Mouse (Mus musculus) heart, adult 9 months (tissue): Measurements from ENCODE around the gene Glyctk.
"Not testable (repeated sequence)": the region's sequence is repeated elsewhere in the genome, so short reads cannot be mapped to it uniquely, and the experiment has no call there.

Experiments
- DNase-seq, 2 experiments: peaks; one replicate each; pipeline ENCODE4 v3.0.0; 2022; ENCODE audit warnings: low spot score in 2 of 2

The Glyctk gene

DNA sequence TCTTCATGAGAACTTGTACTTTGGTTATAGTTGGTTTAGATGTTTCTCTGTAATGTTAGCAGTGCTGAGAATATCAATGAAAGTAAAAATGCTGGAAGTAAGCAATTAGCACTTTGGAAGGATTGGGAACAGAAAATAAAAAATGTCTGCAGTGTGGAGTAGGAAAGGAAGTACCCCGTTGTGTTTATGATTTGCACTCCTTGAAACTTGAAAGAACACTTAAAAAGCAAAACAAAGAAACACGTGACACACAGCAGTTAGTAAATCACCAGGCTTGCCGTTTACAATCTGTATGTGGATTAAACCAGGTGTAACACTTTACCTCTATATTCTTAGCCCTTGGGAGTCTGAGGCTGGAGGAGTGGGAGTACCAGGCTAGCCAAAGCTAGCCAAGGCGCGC is 18.8 kb upstream of the Glyctk start:
- no peak for DNase-seq

- no peak for DNase-seq
Measured at GRCm38 (mm10) chr9:106175552-106176200, 17.7 kb upstream of the Glyctk start.

DNA sequence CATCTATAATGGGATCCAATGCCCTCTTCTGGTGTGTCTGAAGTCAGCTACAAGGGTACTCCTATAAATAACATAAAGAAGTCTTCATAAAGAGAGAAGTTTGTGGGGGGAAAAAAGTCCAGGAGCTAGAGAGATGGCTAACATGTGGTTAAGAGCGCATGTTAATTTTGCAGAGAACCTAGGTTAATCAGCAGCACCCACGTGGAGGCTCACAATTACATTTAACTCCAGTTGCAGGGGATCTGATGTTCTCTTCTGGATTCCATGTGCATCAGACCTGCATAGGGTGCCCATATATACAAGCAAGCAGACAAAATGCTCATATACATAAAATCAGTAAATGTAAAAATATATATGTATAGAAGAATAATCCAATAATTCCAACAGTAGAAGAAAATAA is 15.4 kb upstream of the Glyctk start:
- DNase-seq, result no peak

- DNase-seq, result no peak
Measured at GRCm38 (mm10) chr9:106172527-106172926, 14.6 kb upstream of the Glyctk start.

DNA sequence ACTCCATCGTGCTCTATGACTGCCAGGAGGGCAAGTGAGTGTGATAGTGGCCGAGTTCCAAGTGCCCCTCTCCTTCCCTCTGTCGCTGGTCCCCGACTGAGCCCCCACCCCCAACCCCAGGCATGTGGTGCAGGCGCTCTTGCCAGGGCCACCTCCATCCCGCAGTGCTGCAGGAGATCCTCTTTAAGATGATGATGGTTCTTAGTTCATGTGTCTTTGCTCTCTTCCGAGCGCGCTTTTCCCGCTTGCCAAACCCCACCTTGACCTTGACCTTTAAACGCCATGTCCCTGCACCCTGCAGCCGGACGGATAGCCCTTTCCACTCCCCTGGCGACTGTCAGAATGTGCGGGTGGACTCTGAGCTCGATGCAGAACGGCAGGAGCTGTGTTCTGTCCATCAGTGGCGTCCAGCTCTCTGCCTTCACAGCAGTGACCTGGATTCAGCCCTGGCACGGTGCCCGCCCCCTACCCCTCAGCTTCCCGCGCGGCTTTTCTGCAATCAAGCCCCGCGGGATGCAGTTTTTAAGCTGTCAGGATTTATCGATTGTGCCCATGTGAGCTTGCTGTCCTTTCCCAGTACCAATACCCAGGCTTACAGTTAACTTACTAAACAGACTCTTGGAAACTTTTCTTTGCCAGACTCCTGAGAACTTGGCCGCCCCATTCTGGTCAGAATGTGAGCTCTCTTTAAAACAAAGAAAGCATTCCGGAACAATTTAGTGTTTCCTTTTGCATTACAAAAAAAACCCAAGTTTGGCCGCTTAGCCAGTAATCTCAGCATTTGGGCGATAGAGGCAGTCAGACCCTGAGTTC is 13.6 kb upstream of the Glyctk start:
- DNase-seq, result peak; percentile 56 to 64

DNA sequence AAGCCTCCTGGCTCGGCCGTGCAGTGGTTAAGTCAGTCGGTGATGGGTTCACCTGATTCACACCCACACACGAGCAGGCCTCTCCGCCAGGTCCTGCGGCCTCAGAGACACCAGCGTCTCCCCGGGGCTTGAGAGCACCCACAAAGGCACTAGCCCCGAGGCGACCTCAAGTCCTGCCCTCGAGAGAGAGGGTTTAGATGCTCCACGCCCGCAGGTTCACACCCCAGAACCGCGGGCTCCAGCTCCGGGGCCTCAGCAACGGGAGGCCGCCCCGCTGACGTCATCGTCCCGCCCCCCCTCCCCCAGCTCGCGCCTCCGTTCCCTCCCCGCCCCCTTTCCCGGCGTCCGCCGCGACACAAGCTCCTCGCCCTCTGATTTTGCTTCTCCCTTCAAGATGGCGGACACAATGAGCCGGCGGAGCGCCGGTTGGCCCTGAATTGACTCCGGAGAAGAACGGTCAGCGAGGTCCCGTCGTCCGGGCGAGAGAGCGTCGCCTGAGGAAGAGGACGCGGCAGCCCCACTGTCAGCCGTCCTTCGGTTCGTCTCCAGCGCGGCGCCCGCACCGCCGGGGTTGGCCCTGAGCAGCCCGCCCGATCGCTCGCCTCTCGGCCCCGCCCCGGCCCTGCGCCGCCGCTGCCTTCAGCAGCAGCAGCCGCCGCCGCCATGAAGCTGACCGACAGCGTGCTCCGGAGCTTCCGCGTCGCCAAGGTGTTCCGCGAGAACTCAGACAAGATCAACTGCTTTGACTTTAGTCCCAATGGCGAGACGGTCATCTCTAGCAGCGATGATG is 12.8 kb upstream of the Glyctk start, which contains the start of gene Wdr82:
Gene Wdr82 (plus strand): TSS at position 373 of the 790 bp plus-strand sequence.
- DNase-seq, result peak; percentile 87 to 89

GRCm38 (mm10) chr9:106169917-106170316 is 12.0 kb upstream of the Glyctk start:
- no peak for DNase-seq

DNA sequence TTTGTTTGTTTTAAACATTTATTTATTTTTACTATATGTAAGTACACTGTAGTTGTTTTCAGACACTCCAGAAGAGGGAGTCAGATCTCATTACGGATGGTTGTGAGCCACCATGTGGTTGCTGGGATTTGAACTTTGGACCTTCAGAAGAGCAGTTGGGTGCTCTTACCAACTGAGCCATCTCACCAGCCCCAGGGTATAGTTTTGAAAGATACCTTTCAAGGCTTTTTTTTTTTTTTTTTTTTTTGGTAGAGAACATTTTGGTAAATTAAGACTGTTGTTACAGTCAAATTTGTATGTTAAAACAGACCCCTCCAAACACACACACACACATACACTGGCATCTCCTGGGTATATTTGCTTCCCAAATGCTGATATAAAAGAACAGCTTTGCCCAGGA is 11.1 kb upstream of the Glyctk start:
- DNase-seq, result not testable (repeated sequence)

DNA sequence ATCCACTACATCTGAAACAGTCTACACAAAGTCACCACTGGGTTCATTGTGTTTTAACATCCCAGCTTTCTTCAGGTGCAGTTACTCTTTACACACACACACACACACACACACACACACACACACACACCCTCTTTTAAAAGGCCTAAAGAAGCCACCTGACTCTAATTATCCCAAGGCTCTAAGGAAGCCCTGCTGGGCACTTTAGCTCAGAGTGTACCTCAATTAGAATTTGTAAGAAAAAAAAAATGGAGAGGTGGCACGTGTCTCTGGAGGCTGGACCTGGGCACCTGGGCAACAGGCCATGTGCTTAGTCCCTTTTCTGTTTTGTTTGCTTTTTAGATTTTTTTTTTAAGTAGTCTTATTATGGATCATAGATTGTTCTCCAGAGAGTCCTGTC is 9.8 kb upstream of the Glyctk start:
- DNase-seq, result no peak

DNA sequence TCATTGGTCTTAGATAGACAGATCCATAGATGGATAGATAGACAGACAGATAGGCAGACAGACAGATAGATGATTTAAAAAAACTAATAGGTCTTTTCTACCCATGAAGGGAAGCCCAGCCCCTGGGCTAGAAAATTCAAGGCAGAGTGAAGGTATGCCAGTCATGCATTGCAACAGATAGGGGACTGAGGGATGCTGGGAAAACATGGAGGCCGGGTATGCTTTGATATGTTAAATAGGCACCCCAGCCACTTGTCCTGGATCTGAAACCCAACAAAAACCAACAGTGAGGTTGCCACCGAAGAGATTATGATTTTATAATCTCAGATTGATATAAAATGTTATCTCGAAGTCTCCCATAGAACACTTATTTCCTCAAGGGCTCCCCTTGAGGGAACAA is 9.3 kb upstream of the Glyctk start:
- no peak for DNase-seq

- DNase-seq, result no peak
Measured at GRCm38 (mm10) chr9:106166709-106167108, 8.8 kb upstream of the Glyctk start.

- no peak for DNase-seq
Measured at GRCm38 (mm10) chr9:106160426-106160825, 2.5 kb upstream of the Glyctk start.

- DNase-seq, result peak; percentile 91 to 97
Measured at GRCm38 (mm10) chr9:106159784-106160301, 1.9 kb upstream of the Glyctk start.

DNA sequence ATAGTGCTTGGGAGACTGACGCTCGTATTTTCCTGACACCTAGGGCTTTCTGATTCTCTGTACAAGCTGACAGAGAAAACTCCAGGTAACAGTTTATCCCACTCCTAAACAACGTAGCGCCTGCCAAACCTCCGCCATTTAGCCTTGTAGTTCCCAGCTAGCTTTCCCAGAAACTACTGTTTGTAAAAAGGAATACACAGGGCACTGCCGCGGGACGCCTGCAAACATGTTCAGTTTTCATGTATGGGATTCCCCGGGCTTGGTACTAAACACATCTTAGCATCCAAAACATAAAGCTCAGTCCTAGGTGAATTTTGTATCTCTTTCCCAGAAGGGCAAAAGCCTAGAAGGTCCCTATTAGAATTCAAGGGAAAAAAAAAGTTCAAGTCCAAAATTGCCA is 1.3 kb upstream of the Glyctk start:
- no peak for DNase-seq

DNA sequence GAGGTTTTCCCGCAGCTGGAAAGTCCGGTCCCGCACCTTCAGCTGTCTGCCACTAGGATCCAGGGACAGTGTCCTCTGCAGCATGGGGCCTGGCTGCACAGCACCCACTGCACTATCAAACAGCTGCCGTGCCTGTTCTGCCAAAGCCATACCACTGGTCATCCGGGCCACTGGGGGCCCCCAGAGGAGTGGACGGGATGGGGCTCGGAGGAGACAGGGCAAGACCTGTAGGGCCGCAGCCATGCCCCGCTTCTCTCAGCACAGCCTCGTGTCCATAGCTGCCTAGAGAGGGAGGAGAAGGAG is 364 bp downstream of the Glyctk start:
- DNase-seq, result no peak

- DNase-seq, result no peak
Measured at GRCm38 (mm10) chr9:106156921-106157622, 866 bp downstream of the Glyctk start.

- DNase-seq, result peak in 1 of 2 experiments; percentile 34
Measured at GRCm38 (mm10) chr9:106156419-106156818, 1.5 kb downstream of the Glyctk start.

- DNase-seq, result no peak
Measured at GRCm38 (mm10) chr9:106154106-106154505, 3.8 kb downstream of the Glyctk start.

DNA sequence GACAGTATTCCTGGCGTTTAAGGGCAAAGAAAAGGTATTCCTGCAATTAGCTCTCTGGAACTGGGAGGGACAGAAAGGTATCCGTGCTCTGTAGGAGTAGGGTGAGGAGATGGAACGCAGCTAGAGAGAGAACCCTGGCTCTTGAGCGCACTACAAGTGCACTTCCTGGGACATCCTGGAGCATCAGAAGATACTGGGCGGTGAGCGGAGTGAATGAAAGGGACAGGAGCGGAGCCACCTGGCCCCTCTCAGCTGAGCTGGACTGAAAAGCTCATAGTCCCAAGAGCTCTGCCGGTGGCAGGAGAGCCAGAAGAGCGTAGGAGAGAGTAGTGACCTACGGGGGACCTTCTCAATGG is 8.6 kb downstream of the Glyctk start:
- no peak for DNase-seq

GRCm38 (mm10) chr9:106148541-106149398 is 9.2 kb downstream of the Glyctk start:
- no peak for DNase-seq
